Mouse (Mus musculus) hindbrain, embryonic 14.5 days (tissue): Measurements from ENCODE around the gene Taf9. TPM values are rescaled to one million over a fixed set of nuclear protein-coding genes. Genes with fewer than 3 reads are reported as not detected.

Experiments
- ATAC-seq: fragments of 200-750 bp; cut with Nextera tagmentation; 2 replicates; pipeline ENCODE4 v1.8.0; 2017; ENCODE audit warnings: moderate number of reproducible peaks, mild to moderate bottlenecking, moderate TSS enrichment, moderate library complexity; ENCODE audit not compliant: low FRiP score
- DNase-seq: peaks from one replicate; pipeline ENCODE4 v3.0.0-alpha.2; 2015; ENCODE audit warnings: low spot score
- H3K27ac ChIP-seq: fragments of 300-500 bp; sonication (generic); 2 replicates; pipeline ENCODE4 v1.5.1; 2014; ENCODE audit warnings: mild to moderate bottlenecking, moderate library complexity
- H3K27me3 ChIP-seq: fragments of 300-500 bp; sonication (generic); 2 replicates; pipeline ENCODE4 v1.6.1; 2014; ENCODE audit warnings: mild to moderate bottlenecking, low read length, mixed read lengths; ENCODE audit not compliant: control insufficient read depth, insufficient read depth
- H3K36me3 ChIP-seq: fragments of 300-500 bp; sonication (generic); replicated peaks from 2 replicates; pipeline ENCODE4 v1.6.1; 2014; ENCODE audit not compliant: control insufficient read depth, insufficient read depth
- H3K4me1 ChIP-seq: fragments of 300-500 bp; sonication (generic); replicated peaks from 2 replicates; pipeline ENCODE4 v1.6.1; 2014; ENCODE audit warnings: antibody characterized with exemption, low read length, mixed read lengths; ENCODE audit not compliant: control insufficient read depth, insufficient read depth
- H3K4me2 ChIP-seq: fragments of 300-500 bp; sonication (generic); replicated peaks from 2 replicates; pipeline ENCODE4 v1.6.1; 2014; ENCODE audit warnings: mild to moderate bottlenecking, moderate library complexity
- H3K4me3 ChIP-seq: fragments of 300-500 bp; sonication (generic); replicated peaks from 2 replicates; pipeline ENCODE4 v1.5.1; 2014; ENCODE audit warnings: mild to moderate bottlenecking, low read length
- H3K9ac ChIP-seq: fragments of 300-500 bp; sonication (generic); 2 replicates; pipeline ENCODE4 v1.6.1; 2014
- H3K9me3 ChIP-seq: fragments of 300-500 bp; sonication (generic); 2 replicates; pipeline ENCODE4 v1.6.1; 2016; ENCODE audit warnings: low read length; ENCODE audit not compliant: control insufficient read depth
- WGBS: fragments of 180-500 bp; shearing (Covaris S2); extraction: QIAGEN DNeasy Blood & Tissue Kit; methylation state at CpG from one replicate; pipeline ENCODE4 v1.1.7; 2014; 5-methylcytosine and 5-hydroxymethylcytosine counted together
- polyA plus RNA-seq: library from polyadenylated mRNA; unstranded; fragments of >200 nt; fragmentation: Nextera tagmentation; extraction: Ambion mirVana; gene quantifications from 2 replicates; pipeline ENCODE4 v1.2.1, GENCODE M21; 2014

Taf9 gene
- polyA plus RNA-seq, 1 experiment from 2014 or later, result 41.7 TPM

- DNase-seq (peak; percentile 83), ATAC-seq (no peak)
- H3K9ac ChIP-seq, result no peak overlapping the region
- H3K4me1 ChIP-seq, result no peaks in the 10 kb centered on the region
- H3K4me3 ChIP-seq, result no peak overlapping the region
- H3K27ac ChIP-seq, result no peak overlapping the region
- no peaks in the 10 kb centered on the region for H3K9me3 ChIP-seq
- H3K36me3 ChIP-seq, result peaks cover 14% of the 10 kb centered on the region
- no peak overlapping the region for H3K4me2 ChIP-seq
- no peaks in the 10 kb centered on the region for H3K27me3 ChIP-seq
- 50% methylated on average over 4 of the region's 4 CpGs for WGBS
Measured at GRCm38 (mm10) chr13:100659864-100660456, 8.6 kb downstream of the Taf9 start.

GRCm38 (mm10) chr13:100669291-100670022 is 18.1 kb downstream of the Taf9 start, which contains the start of gene Ccdc125:
Ccdc125 (plus strand) TSS chr13:100669717.
- H3K36me3 ChIP-seq, result peaks cover 15% of the 10 kb centered on the region
- ATAC-seq (peak; percentile 68; the same call in 1 of the 2 replicates), DNase-seq (no peak)
- H3K9ac ChIP-seq, result peak within 1 kb of the TSS; percentile 51
- no peak within 1 kb of the TSS for H3K27ac ChIP-seq
- peak within 1 kb of the TSS; percentile 37 for H3K4me3 ChIP-seq
- H3K9me3 ChIP-seq, result no peaks in the 10 kb centered on the region; the same call in 1 of the 2 replicates
- no peaks in the 10 kb centered on the region; the same call in 1 of the 2 replicates for H3K27me3 ChIP-seq
- under 1% methylated on average over 44 of the region's 44 CpGs for WGBS
- H3K4me1 ChIP-seq, result no peaks in the 10 kb centered on the region; the same call in 1 of the 2 replicates
- peak within 1 kb of the TSS; percentile 71 for H3K4me2 ChIP-seq

DNA sequence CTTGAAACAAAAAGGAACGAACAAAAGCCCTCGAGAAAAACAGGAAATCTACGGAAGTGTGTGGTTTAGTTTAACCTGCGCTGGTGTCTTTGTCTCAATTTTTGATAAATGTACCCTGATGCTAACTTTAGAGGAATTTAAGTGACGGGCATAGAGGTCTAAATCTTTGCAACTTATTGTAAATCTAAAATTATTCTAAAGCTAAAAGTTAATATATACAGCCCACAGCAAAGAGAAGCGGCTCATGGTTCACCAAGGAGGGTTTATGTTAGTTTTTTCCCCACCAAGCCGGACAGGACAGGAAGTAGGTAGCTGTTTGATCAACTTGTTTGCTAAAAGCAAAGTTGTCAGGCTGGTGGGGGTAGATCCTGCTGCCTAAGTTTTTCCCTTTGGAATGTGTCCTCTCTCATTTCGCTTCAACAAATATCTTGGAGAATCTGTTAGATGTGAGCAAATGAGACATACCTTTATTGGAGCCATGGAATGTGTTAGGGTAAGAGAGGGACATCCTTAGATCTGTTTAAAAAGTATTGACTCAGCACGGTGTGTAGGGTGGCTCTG is 18.9 kb downstream of the Taf9 start:
- DNase-seq (no peak), ATAC-seq (no peak)
- Histone ChIP-seq H3K36me3 (peaks cover 15% of the 10 kb centered on the region), H3K4me1 (no peaks in the 10 kb centered on the region; the same call in 1 of the 2 replicates), H3K9me3 (no peaks in the 10 kb centered on the region; the same call in 1 of the 2 replicates), H3K4me2 (peak overlapping the region; percentile 71), H3K27me3 (no peaks in the 10 kb centered on the region; the same call in 1 of the 2 replicates), H3K4me3 (peak overlapping the region; percentile 37; the same call in 1 of the 2 replicates), H3K9ac (peak overlapping the region; percentile 51; the same call in 1 of the 2 replicates), H3K27ac (no peak overlapping the region)
- 67% methylated on average over 9 of the region's 9 CpGs for WGBS

GRCm38 (mm10) chr13:100675936-100676635 is 24.7 kb downstream of the Taf9 start:
- Histone ChIP-seq H3K9ac (no peak overlapping the region), H3K36me3 (no peaks in the 10 kb centered on the region), H3K9me3 (no peaks in the 10 kb centered on the region; the same call in 1 of the 2 replicates), H3K27me3 (no peaks in the 10 kb centered on the region), H3K4me2 (no peak overlapping the region), H3K4me3 (no peak overlapping the region), H3K27ac (no peak overlapping the region), H3K4me1 (no peaks in the 10 kb centered on the region)
- ATAC-seq (no peak), DNase-seq (no peak)
- WGBS, result 89% methylated on average over 15 of the region's 15 CpGs

DNA sequence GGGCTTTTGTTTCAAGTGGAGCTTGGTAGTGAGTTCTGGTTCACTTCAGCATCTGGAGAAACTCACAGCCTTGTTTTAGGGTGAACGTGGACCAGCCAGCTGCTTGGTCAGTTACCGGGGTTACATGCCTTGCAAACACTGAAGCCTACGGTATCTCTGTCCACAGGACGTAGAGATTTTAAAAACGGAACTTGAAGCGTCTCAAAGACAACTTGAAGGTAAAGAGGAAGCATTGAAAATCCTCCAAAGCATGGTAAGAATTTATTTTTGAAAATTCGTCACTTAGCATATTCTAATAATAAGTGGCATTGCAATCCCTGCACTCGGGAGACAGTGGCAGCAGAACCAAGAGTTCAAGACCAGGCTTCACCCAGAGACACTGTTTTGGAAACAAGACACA is 30.2 kb downstream of the Taf9 start:
- no peak overlapping the region for H3K4me2 ChIP-seq
- whole genome bisulfite sequencing, result 90% methylated on average over 8 of the region's 8 CpGs
- H3K27ac ChIP-seq, result no peak overlapping the region
- no peak for DNase-seq
- no peaks in the 10 kb centered on the region for H3K4me1 ChIP-seq
- H3K9ac ChIP-seq, result no peak overlapping the region
- no peaks in the 10 kb centered on the region for H3K36me3 ChIP-seq
- H3K27me3 ChIP-seq, result no peaks in the 10 kb centered on the region
- ATAC-seq, result no peak
- no peaks in the 10 kb centered on the region for H3K9me3 ChIP-seq
- H3K4me3 ChIP-seq, result no peak overlapping the region

DNA sequence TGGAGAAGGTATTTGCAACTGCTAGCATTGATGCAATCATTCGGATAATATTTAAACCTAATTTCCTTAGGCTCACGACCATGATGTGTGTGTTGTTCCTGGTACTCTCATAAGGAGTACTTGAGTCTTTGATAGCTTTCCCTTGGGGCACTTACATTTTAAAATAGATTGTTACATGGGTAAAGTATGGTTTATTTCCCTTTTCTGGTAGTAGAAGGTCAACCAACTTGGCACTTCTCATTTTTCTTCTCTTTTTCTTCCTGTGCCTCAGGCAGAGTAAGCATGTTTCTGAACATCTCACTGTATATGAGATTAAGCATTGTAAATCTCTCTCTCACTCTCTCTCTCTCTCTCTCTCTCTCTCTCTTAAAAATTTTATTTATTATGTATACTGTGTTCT is 31.5 kb downstream of the Taf9 start:
- no peak overlapping the region for H3K27ac ChIP-seq
- H3K36me3 ChIP-seq, result no peaks in the 10 kb centered on the region
- no peak for DNase-seq
- H3K4me1 ChIP-seq, result no peaks in the 10 kb centered on the region
- H3K27me3 ChIP-seq, result no peaks in the 10 kb centered on the region
- H3K4me2 ChIP-seq, result no peak overlapping the region
- H3K9me3 ChIP-seq, result no peaks in the 10 kb centered on the region
- ATAC-seq, result no peak
- H3K4me3 ChIP-seq, result no peak overlapping the region
- WGBS, result 82% methylated on average over 2 of the region's 2 CpGs
- no peak overlapping the region for H3K9ac ChIP-seq

GRCm38 (mm10) chr13:100684355-100684754 is 33.0 kb downstream of the Taf9 start:
- DNase-seq (no peak), ATAC-seq (no peak)
- WGBS, result 72% methylated on average over 2 of the region's 2 CpGs
- no peaks in the 10 kb centered on the region for H3K36me3 ChIP-seq
- H3K4me1 ChIP-seq, result no peaks in the 10 kb centered on the region
- no peak overlapping the region for H3K9ac ChIP-seq
- no peak overlapping the region for H3K4me2 ChIP-seq
- no peak overlapping the region for H3K27ac ChIP-seq
- no peaks in the 10 kb centered on the region for H3K27me3 ChIP-seq
- H3K9me3 ChIP-seq, result no peaks in the 10 kb centered on the region
- no peak overlapping the region for H3K4me3 ChIP-seq

DNA sequence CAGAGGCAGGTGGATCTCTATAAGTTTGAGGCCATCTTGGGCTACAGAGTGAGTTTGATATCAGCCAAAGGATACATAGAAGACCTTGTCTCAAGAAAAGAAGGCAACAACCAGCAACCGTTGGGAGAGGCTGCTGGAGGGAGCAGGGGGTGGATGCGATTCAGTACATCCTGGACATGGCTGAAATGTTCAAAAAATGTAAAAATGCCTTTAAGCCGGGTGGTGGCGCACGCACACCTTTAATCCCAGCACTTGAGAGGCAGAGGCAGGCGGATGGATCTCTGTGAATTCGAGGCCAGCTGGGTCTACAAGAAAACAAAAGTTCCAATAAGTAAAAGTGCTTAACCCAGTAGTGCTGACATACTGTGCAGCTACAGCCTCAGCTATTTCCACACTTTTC is 36.1 kb downstream of the Taf9 start:
- no peak overlapping the region for H3K4me2 ChIP-seq
- H3K9me3 ChIP-seq, result no peaks in the 10 kb centered on the region
- 65% methylated on average over 7 of the region's 7 CpGs for WGBS
- no peak overlapping the region for H3K4me3 ChIP-seq
- H3K27ac ChIP-seq, result no peak overlapping the region
- no peaks in the 10 kb centered on the region for H3K27me3 ChIP-seq
- ATAC-seq (no peak), DNase-seq (no peak)
- H3K9ac ChIP-seq, result no peak overlapping the region
- no peaks in the 10 kb centered on the region for H3K36me3 ChIP-seq
- no peaks in the 10 kb centered on the region for H3K4me1 ChIP-seq

- H3K27me3 ChIP-seq, result no peaks in the 10 kb centered on the region
- no peaks in the 10 kb centered on the region for H3K4me1 ChIP-seq
- H3K36me3 ChIP-seq, result peaks cover 65% of the 10 kb centered on the region
- no peak overlapping the region for H3K4me2 ChIP-seq
- H3K4me3 ChIP-seq, result no peak overlapping the region
- no peaks in the 10 kb centered on the region for H3K9me3 ChIP-seq
- DNase-seq, result no peak
- 88% methylated on average over 3 of the region's 3 CpGs for WGBS
- H3K27ac ChIP-seq, result no peak overlapping the region
- ATAC-seq, result no peak
- H3K9ac ChIP-seq, result no peak overlapping the region
Measured at GRCm38 (mm10) chr13:100697541-100697940, 46.2 kb downstream of the Taf9 start.
